Mouse (Mus musculus): ENCODE measurements around the gene Gm36028.

The Gm36028 gene

DNA sequence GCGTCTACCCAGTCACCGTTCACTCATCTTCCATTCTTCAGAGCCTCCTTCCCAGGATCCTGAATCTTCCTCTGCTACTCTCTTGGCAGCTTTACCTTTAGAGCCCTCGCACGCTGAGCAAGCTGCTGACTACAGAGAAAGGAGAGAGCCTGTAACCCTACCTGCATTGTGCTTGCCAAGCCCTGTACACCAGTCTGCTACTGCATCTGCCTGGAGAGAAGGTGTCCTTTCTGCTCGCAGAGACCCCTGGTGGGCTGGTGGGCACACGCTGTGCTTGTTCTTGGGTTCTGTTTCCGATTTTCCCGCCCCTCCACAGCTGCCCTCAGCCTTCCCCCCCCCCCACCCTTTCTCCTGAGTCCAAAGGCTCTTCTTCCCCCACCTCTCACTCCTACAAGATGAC is 53.7 kb downstream of the Gm36028 start:
- DNase-seq = no peak

DNA sequence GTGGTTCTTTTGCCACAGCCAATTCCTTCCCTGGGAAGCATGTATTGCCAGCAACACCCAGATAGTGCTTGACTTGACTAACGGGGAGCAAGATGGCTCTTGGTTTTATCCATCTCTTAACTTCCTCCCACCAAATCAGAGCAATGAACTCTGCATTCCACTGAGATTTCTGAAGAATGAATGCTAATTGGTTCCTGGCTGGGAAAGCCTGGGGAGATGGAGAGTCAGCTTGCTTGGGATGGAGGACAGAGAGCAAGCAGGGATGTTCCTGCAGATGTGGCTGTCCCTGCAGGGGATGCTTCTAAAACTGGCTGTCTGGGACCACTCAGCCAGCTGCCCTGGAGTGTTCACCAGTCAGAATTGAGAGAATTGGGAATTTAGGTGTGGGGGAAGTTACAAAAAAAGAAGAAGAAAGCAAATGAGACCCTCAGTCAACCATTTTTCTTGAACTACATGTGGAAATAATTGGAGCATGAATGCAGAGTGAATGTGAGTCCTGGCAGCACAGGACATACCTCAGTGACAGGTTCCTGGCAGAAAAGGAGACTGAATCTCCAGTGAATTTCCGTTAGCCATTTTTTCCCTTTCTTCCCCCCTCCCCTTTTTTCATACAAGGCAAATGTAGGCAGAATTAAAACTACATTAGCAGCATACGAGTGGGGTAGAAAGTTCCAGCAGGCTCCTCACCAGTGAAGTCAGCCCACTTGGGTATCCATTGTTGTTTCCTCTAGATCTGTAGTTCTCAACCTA is 55.0 kb downstream of the Gm36028 start:
- no peak for DNase-seq

DNA sequence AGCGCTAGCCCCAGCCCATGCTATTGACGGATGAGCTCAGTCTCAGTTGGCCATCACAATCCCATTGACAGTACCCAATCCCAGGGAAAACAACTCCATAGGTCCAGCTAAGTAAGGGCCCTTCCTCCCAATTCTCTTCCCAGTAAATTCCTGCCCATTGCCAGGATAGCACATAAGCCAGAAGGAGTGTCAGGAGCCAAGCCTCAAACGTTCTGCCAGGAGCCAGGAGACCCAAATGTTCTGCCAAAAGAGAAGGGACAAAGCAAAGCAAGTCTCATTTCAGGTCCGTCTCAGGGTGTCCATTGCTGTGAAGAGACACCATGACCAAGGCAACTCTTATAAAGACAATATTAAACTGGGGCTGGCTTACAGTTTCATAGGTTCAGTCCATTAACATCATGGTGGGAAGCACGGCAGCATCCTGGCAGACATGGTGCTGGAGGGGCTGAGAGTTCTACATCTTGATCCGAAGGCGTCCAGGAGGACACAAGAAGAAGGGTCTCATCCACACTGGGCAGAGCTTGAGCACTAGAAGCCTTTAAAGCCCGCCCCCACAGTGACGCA is 57.5 kb downstream of the Gm36028 start:
- DNase-seq = no peak

DNA sequence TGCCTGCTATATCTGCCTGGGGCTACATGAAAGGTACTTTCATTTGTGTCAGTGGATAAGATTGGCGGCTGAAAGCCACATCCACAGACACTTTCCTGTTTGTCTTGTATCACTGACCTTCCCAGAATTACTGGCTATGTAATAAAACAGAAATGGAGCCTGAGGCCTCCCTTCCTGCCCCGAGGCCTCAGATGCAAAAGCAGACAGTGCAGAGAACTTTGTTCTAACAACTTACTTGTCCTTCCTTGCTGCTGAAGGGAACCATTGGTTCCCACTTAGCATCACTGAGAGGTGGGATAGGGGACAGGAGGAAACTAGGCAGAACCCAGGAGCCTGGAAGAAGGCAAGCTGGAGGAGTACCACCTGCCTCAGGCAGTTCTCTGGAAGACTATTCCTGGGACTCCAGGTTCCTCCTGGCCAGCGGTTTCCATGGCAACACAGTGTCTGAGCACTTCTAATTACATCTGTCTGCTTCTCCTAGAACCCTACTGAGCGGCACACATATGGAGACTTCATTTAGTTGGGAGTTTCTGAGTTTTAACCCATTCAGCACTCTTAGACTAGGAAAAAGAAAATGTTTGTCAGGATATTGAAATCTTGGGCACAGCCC is 58.2 kb downstream of the Gm36028 start:
- no peak for DNase-seq

DNA sequence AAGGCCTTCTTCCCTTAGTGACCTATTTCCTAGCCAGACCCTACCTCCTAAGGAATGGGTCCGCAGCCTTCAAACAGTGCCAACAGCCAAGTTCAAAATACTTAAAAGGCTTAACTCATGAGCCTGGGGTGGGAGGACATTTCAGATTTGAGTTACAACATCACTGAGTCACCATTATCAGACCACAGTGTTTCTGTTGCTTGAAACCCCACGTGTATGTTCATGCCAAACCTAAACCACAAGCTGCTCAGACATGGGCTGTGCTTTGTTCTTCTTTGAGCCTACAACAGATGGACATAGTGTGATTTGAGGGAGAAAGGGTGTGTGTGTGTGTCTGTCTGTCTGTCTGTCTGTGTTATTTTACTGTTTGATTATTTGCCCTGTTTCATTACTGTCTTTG is 59.8 kb downstream of the Gm36028 start:
- no peak for DNase-seq

Measured in thymus, postnatal 25 days (tissue).